Mouse (Mus musculus): ENCODE results near the gene Olfr1097.

Olfr1097 gene

DNA sequence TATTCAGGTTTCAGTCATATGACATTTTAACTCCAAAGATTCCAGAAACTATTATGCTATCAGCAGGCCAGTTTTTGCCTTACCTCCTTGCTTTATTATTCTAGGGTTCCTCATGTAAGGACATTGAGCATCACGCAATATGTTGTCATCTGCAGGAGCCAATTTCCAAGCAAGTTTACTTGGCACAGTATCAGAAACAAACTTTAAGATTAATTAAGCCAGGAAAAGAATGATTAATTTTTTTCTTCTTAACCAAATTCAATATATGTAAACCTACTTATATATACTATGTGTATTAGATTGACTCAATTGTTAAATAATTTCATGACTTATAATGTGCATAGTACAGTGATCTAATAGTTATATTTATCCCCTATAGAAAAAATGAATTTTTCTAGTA, at the start of gene Olfr1097:
TSS of gene Olfr1097 (minus strand) at position 101 of the 400 bp plus-strand sequence.
- DNase-seq (ENCODE audit: low spot score): no peak

DNA sequence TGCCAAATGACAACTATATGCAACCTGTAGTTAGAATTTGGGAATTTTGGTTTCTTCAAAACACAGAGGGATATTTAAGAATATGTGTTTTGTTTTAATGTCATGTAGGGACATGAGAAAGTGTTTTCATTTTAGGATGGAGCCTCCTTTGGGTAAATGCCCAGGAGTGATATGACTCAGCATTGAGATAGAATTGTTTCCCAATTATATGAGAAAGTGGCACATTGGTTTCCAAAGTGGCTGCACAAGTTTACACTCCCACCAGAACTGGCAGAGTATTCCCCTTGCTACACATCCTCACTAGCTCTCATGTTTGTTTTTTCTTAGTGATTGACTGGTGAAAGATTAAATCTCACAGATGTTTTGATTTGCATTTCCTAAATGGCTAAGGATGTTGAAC, 34.5 kb upstream of the Olfr1097 start:
- no peak for DNase-seq (ENCODE audit: low spot score)

DNA sequence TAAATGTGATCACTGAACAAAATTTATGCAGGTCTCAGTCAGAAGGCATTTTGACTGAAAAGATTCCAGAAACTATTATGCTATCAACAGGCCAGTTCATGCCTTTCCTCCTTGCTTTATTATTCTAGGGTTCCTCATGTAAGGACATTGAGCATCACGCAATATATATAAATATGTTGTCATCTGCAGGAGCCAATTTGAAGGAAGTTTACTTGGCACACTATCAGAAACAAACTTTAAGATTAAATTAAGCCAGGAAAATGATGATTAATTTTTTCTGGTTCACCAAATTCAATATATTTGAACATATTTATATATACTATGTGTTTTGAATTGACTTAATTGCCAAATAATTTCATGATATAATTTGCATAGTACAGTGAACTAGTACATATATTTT, 32.4 kb upstream of the Olfr1097 start, which contains the start of gene Olfr1098:
TSS of gene Olfr1098 (minus strand) at position 101 of the 400 bp plus-strand sequence.
- DNase-seq (ENCODE audit: low spot score): no peak

GRCm38 (mm10) chr2:86905647-86906046, 13.6 kb upstream of the Olfr1097 start:
- DNase-seq (ENCODE audit: low spot score): no peak

DNA sequence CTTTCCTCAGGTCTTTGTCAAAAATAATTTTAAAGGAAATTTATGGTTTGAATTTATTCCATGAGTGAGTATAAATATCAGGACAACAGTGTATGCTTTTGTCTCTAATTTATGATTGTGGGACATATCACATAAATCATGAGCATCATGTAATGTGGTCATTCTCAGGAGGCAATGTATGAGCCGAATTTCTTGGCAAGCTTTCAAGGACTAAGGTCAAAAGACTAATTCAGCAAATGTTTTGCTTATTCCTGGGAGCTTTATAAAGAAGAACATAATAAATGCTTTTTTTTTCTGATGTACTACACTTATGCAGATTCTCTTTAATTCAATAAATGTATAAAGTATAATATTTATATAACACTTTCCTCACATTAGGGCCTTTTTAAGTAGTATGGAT, 17.3 kb downstream of the Olfr1097 start, which contains the start of gene Gm13723:
TSS of gene Gm13723 (minus strand) at position 101 of the 400 bp plus-strand sequence.
- DNase-seq (ENCODE audit: low spot score): no peak

GRCm38 (mm10) chr2:86851596-86851995, 40.4 kb downstream of the Olfr1097 start, which contains the start of gene Olfr1095:
TSS of gene Olfr1095 (minus strand) at chr2:86851696.
- DNase-seq (ENCODE audit: low spot score): no peak

All from embryo, embryonic 10.5 days (tissue).